Mouse (Mus musculus): ENCODE measurements around the gene Sult1a1. TPM values are rescaled to one million over a fixed set of nuclear protein-coding genes. Genes with fewer than 3 reads are reported as not detected.

Gene Sult1a1
- polyA plus RNA-seq, 1 experiment from 2014 or later: 7.5 TPM

- no peak overlapping the region for H3K9ac ChIP-seq (ENCODE audit: low read depth, low read length)
- no peak overlapping the region for H3K4me2 ChIP-seq (ENCODE audit: low read depth, low read length)
- H3K4me3 ChIP-seq (ENCODE audit: low read length): no peak overlapping the region
- H3K36me3 ChIP-seq (ENCODE audit: control insufficient read depth, insufficient read depth, low read length): no peaks in the 10 kb centered on the region
- H3K9me3 ChIP-seq (ENCODE audit: control insufficient read depth, low read length): no peaks in the 10 kb centered on the region
- peak; percentile 78 for ATAC-seq
- H3K27ac ChIP-seq (ENCODE audit: low read length): 0 out of 2 replicates have a peak overlapping the region, but pooled peaks have one; percentile 5
- H3K27me3 ChIP-seq (replicated peaks; ENCODE audit: control insufficient read depth, insufficient read depth, low read length): no peaks in the 10 kb centered on the region
- H3K4me1 ChIP-seq (ENCODE audit: control insufficient read depth, insufficient read depth, low read length): 0 out of 2 replicates have a peak, but pooled peaks cover 9% of the 10 kb centered on the region
- WGBS: 9% methylated on average over 4 of the region's 4 CpGs
Measured at GRCm38 (mm10) chr7:126636733-126637520, 39.3 kb downstream of the Sult1a1 start.

GRCm38 (mm10) chr7:126635375-126635774 lies 40.9 kb downstream of the Sult1a1 start:
- Histone ChIP-seq H3K27ac (ENCODE audit: low read length) (no peak overlapping the region), H3K9me3 (ENCODE audit: control insufficient read depth, low read length) (no peaks in the 10 kb centered on the region), H3K4me2 (ENCODE audit: low read depth, low read length) (no peak overlapping the region), H3K36me3 (ENCODE audit: control insufficient read depth, insufficient read depth, low read length) (no peaks in the 10 kb centered on the region), H3K4me1 (ENCODE audit: control insufficient read depth, insufficient read depth, low read length) (0 out of 2 replicates have a peak, but pooled peaks cover 9% of the 10 kb centered on the region), H3K4me3 (ENCODE audit: low read length) (no peak overlapping the region), H3K9ac (ENCODE audit: low read depth, low read length) (no peak overlapping the region), H3K27me3 (replicated peaks; ENCODE audit: control insufficient read depth, insufficient read depth, low read length) (no peaks in the 10 kb centered on the region)
- ATAC-seq: no peak

GRCm38 (mm10) chr7:126632478-126632877 lies 43.8 kb downstream of the Sult1a1 start:
- H3K4me1 ChIP-seq (ENCODE audit: control insufficient read depth, insufficient read depth, low read length): 0 out of 2 replicates have a peak, but pooled peaks cover 9% of the 10 kb centered on the region

GRCm38 (mm10) chr7:126630824-126631518 lies 45.3 kb downstream of the Sult1a1 start, which contains the start of gene Nupr1:
Gene Nupr1, minus strand, starts transcription at chr7:126630861.
- WGBS: 77% methylated on average over 4 of the region's 4 CpGs

More at GRCm38 (mm10) chr7:126632478-126632877, 43.8 kb downstream of the Sult1a1 start:
- no peaks in the 10 kb centered on the region for H3K36me3 ChIP-seq (ENCODE audit: control insufficient read depth, insufficient read depth, low read length)
- no peaks in the 10 kb centered on the region for H3K9me3 ChIP-seq (ENCODE audit: control insufficient read depth, low read length)
- H3K4me2 ChIP-seq (ENCODE audit: low read depth, low read length): no peak overlapping the region
- H3K27ac ChIP-seq (ENCODE audit: low read length): no peak overlapping the region
- no peaks in the 10 kb centered on the region for H3K27me3 ChIP-seq (replicated peaks; ENCODE audit: control insufficient read depth, insufficient read depth, low read length)
- no peak overlapping the region for H3K9ac ChIP-seq (ENCODE audit: low read depth, low read length)
- ATAC-seq: no peak
- WGBS: 77% methylated on average over 2 of the region's 2 CpGs
- no peak overlapping the region for H3K4me3 ChIP-seq (ENCODE audit: low read length)

GRCm38 (mm10) chr7:126629915-126630314 lies 46.3 kb downstream of the Sult1a1 start:
- WGBS: 31% methylated on average over 3 of the region's 3 CpGs
- Histone ChIP-seq H3K36me3 (ENCODE audit: control insufficient read depth, insufficient read depth, low read length) (no peaks in the 10 kb centered on the region), H3K27ac (ENCODE audit: low read length) (peak overlapping the region; percentile 44), H3K4me3 (ENCODE audit: low read length) (no peak overlapping the region), H3K9ac (ENCODE audit: low read depth, low read length) (no peak overlapping the region), H3K9me3 (ENCODE audit: control insufficient read depth, low read length) (no peaks in the 10 kb centered on the region), H3K4me1 (ENCODE audit: control insufficient read depth, insufficient read depth, low read length) (peaks cover 20% of the 10 kb centered on the region), H3K4me2 (ENCODE audit: low read depth, low read length) (no peak overlapping the region), H3K27me3 (replicated peaks; ENCODE audit: control insufficient read depth, insufficient read depth, low read length) (no peaks in the 10 kb centered on the region)
- ATAC-seq: 0 out of 2 replicates have a peak, but pooled peaks have one; percentile 19

More at GRCm38 (mm10) chr7:126630824-126631518, 45.3 kb downstream of the Sult1a1 start, which contains the start of gene Nupr1:
- H3K4me1 ChIP-seq (ENCODE audit: control insufficient read depth, insufficient read depth, low read length): peaks cover 10% of the 10 kb centered on the region; the same call in 1 of the 2 replicates
- H3K27me3 ChIP-seq (replicated peaks; ENCODE audit: control insufficient read depth, insufficient read depth, low read length): no peaks in the 10 kb centered on the region
- H3K4me2 ChIP-seq (ENCODE audit: low read depth, low read length): no peak within 1 kb of the TSS
- H3K9me3 ChIP-seq (ENCODE audit: control insufficient read depth, low read length): no peaks in the 10 kb centered on the region
- H3K27ac ChIP-seq (ENCODE audit: low read length): peak within 1 kb of the TSS; percentile 50
- ATAC-seq: peak; percentile 59
- H3K36me3 ChIP-seq (ENCODE audit: control insufficient read depth, insufficient read depth, low read length): no peaks in the 10 kb centered on the region
- H3K4me3 ChIP-seq (ENCODE audit: low read length): no peak within 1 kb of the TSS
- no peak within 1 kb of the TSS for H3K9ac ChIP-seq (ENCODE audit: low read depth, low read length)

GRCm38 (mm10) chr7:126628111-126628510 lies 48.1 kb downstream of the Sult1a1 start:
- WGBS: 42% methylated on average over 6 of the region's 6 CpGs
- Histone ChIP-seq H3K4me1 (ENCODE audit: control insufficient read depth, insufficient read depth, low read length) (peaks cover 11% of the 10 kb centered on the region), H3K27ac (ENCODE audit: low read length) (no peak overlapping the region)

GRCm38 (mm10) chr7:126625807-126626600 lies 50.2 kb downstream of the Sult1a1 start:
- Histone ChIP-seq H3K4me1 (ENCODE audit: control insufficient read depth, insufficient read depth, low read length) (peaks cover 11% of the 10 kb centered on the region), H3K9me3 (ENCODE audit: control insufficient read depth, low read length) (no peaks in the 10 kb centered on the region), H3K27me3 (replicated peaks; ENCODE audit: control insufficient read depth, insufficient read depth, low read length) (no peaks in the 10 kb centered on the region), H3K36me3 (ENCODE audit: control insufficient read depth, insufficient read depth, low read length) (no peaks in the 10 kb centered on the region), H3K9ac (ENCODE audit: low read depth, low read length) (peak overlapping the region; percentile 31; the same call in 1 of the 2 replicates), H3K4me3 (ENCODE audit: low read length) (no peak overlapping the region), H3K4me2 (ENCODE audit: low read depth, low read length) (no peak overlapping the region), H3K27ac (ENCODE audit: low read length) (peak overlapping the region; percentile 45)
- 80% methylated on average over 3 of the region's 3 CpGs for WGBS
- ATAC-seq: peak; percentile 7; the same call in 1 of the 2 replicates

More at GRCm38 (mm10) chr7:126628111-126628510, 48.1 kb downstream of the Sult1a1 start:
- Histone ChIP-seq H3K27me3 (replicated peaks; ENCODE audit: control insufficient read depth, insufficient read depth, low read length) (no peaks in the 10 kb centered on the region), H3K4me2 (ENCODE audit: low read depth, low read length) (no peak overlapping the region), H3K9ac (ENCODE audit: low read depth, low read length) (no peak overlapping the region), H3K36me3 (ENCODE audit: control insufficient read depth, insufficient read depth, low read length) (no peaks in the 10 kb centered on the region), H3K9me3 (ENCODE audit: control insufficient read depth, low read length) (no peaks in the 10 kb centered on the region), H3K4me3 (ENCODE audit: low read length) (no peak overlapping the region)
- ATAC-seq: no peak

GRCm38 (mm10) chr7:126625369-126625768 lies 50.9 kb downstream of the Sult1a1 start:
- Histone ChIP-seq H3K27me3 (replicated peaks; ENCODE audit: control insufficient read depth, insufficient read depth, low read length) (no peaks in the 10 kb centered on the region), H3K27ac (ENCODE audit: low read length) (peak overlapping the region; percentile 5; the same call in 1 of the 2 replicates)

More at GRCm38 (mm10) chr7:126625369-126625768, 50.9 kb downstream of the Sult1a1 start:
- peaks cover 11% of the 10 kb centered on the region for H3K4me1 ChIP-seq (ENCODE audit: control insufficient read depth, insufficient read depth, low read length)
- ATAC-seq: peak; percentile 85
- H3K4me2 ChIP-seq (ENCODE audit: low read depth, low read length): no peak overlapping the region
- H3K36me3 ChIP-seq (ENCODE audit: control insufficient read depth, insufficient read depth, low read length): no peaks in the 10 kb centered on the region
- peak overlapping the region; percentile 0; the same call in 1 of the 2 replicates for H3K4me3 ChIP-seq (ENCODE audit: low read length)
- WGBS: 34% methylated on average over 6 of the region's 6 CpGs
- H3K9me3 ChIP-seq (ENCODE audit: control insufficient read depth, low read length): no peaks in the 10 kb centered on the region
- peak overlapping the region; percentile 31; the same call in 1 of the 2 replicates for H3K9ac ChIP-seq (ENCODE audit: low read depth, low read length)

Measured in intestine, embryonic 16.5 days (tissue).